Mouse (Mus musculus): ENCODE data around the gene Hspa1a. TPM values are rescaled to one million over a fixed set of nuclear protein-coding genes. Genes with fewer than 3 reads are reported as not detected.
"Not testable (repeated sequence)": the region's sequence is repeated elsewhere in the genome, so short reads cannot be mapped to it uniquely, and the experiment has no call there.

The Hspa1a gene
- total RNA-seq, 2 experiments from 2014 or later: 6.8 to 14.1 TPM

DNA sequence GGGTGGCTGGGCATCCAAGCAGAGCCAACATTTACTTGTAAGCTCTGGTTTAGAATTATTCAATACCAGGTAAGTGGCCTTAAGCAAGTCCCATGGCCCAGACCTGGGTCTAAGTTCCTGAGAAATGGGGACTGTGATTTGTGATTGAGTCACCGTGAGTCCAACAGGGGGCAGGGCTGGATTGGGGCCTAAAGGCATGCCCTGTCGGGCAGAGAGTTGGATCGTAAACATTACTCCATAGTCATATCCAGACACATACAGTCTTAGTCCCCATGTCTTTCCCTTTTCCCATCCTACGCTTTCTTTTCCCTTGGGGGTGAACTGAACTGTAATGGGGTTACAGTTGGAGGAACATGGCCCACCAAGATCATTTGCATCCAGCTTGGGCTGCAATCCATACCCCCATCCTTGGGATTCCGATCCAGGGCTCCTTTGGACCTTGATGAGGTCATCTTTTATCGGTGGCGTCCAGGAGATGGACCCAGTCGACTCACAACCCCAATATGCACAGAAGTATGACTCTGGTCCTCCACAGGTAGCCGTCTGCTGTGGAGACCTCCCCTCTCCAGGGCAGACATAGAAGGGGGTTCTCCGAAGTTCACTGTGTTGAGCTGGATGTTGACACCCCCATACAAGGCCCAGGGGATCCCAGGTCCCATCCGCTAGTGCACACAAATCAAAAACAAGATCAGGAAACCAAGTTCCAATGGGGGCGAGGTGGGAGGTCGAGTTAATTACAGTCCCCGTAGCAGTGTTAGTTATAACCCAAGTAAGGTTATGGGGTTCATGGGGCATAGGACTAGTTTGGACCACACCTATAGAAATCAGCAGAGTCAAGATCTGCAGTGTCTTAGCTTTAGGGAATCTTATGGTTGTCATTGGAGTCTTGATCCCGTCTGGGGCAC, 26.8 kb upstream of the Hspa1a start:
- Histone ChIP-seq H3K27ac (no peak overlapping the region), H3K4me3 (no peak overlapping the region)
- TF ChIP-seq CTCF (IDR thresholded peaks at IDR 0.05): no peak
- DNase-seq: no peak
- intact Hi-C loops (cut with DNase I): no loop called here

DNA sequence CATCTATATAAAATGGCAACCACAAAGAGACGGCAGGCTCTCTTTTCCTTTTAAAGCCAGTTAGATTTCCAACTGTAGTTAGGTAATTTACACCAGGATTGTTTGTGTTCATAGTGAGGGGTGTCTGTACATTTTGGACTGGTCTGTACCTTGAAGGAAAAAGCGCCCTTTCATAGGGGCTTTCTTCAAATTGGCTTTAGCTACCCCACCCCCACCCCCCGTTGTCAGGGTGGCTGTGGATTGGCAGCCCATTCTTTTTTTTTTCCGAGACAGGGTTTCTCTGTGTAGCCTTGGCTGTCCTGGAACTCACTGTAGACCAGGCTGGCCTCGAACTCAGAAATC, 25.2 kb upstream of the Hspa1a start:
- no peak for TF ChIP-seq CTCF (IDR thresholded peaks at IDR 0.05)
- no peak for DNase-seq
- intact Hi-C loops (cut with DNase I): no loop called here
- H3K4me3 ChIP-seq: no peak overlapping the region
- no peak overlapping the region for H3K27ac ChIP-seq

DNA sequence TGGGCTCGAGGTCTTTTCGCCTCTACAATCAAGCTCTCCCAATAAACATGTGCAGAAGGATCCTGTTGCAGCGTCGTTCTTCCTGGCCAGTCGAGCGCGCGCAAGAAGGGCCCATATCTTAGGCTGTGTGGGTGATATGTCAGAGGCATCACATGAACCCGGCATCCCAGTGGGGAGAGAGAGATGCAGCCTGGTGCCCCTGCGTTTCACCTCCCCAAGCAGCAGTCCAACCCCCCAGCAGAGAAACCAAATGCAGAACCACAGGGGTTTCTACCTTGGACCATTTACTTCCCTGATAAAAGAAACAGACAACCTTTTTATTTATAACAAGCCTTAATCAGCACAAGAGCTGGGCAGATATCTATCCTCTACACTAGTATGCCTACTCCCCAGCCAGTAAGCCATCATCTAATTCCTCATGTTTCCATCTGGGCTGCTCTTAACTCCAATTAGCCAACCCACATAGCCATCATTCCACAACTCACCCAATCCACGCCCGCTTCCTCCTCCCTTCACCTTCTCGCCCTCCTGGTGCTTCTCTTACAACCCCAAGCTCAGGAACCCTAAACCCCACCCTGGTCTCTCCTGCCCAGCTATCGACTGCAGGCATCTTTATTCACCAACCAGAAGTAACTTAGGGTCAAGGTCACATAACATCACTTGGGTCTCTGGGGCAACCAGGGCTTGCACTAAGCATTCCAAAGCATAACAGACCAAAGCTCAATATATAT, 24.6 kb upstream of the Hspa1a start:
- no peak for TF ChIP-seq CTCF (IDR thresholded peaks at IDR 0.05)
- intact Hi-C loops (cut with DNase I): no loop called here
- Histone ChIP-seq H3K4me3 (no peak overlapping the region), H3K27ac (no peak overlapping the region)
- DNase-seq: no peak

DNA sequence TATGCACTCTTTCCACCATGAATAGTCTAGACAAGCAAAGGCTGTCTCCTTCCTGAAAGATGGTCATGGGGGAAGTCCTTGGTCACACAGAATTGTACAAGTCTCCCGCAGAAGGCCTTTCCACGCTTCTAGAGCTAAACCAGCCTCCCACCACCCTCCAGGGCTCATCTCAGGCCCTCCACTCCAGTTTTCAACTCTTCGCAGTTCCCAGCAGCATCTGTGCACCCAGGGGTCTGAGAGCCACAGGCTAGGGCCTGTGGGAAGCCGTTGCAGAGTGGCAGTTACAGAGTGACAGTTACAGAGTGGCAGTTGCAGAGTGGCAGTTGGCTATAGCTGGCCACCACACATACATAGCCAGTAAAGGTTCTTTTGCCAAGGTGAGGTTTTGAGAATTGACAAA, 24.0 kb upstream of the Hspa1a start:
- DNase-seq; H3K4me3 ChIP-seq; H3K27ac ChIP-seq; intact Hi-C loops (cut with DNase I): not testable (repeated sequence)

DNA sequence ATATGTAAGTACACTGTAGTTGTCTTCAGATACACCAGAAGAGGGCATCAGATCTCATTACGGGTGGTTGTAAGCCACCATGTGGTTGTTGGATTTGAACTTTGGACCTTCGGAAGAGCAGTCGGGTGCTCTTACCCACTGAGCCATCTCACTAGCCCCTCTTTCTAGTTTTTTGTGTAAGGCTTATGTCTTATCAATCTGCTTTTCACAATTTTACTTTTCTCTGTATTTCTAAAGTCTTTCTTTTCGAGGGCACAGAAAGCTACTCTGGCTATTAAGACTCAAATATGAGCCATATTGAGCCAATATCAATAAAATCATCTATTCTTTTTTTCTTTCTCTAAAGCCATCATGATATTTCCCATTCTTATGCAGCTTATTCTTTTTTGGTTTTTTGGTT, 23.2 kb upstream of the Hspa1a start:
- H3K4me3 ChIP-seq; intact Hi-C loops (cut with DNase I); DNase-seq; H3K27ac ChIP-seq: not testable (repeated sequence)

DNA sequence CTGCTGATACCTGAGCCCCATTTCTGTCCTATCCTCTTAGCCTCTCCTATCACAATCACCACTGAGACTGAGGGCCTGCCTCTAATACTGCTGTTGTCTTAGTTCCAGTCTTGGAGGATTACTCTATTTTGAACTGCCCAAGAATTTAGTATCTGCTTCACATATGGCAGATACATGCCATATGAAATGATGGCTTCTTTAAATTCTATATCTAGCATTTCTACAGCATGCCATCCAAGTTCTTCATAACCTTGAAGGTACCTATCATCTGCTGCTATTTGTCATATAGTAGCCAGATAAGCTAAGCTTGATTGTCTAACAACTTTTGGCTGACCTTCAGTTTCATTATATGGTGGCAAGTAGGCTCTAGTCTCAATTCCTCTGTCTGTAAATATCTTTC, 22.8 kb upstream of the Hspa1a start:
- intact Hi-C loops (cut with DNase I): no loop called here
- Histone ChIP-seq H3K4me3 (no peak overlapping the region), H3K27ac (no peak overlapping the region)
- DNase-seq: no peak
- TF ChIP-seq CTCF (IDR thresholded peaks at IDR 0.05): no peak

DNA sequence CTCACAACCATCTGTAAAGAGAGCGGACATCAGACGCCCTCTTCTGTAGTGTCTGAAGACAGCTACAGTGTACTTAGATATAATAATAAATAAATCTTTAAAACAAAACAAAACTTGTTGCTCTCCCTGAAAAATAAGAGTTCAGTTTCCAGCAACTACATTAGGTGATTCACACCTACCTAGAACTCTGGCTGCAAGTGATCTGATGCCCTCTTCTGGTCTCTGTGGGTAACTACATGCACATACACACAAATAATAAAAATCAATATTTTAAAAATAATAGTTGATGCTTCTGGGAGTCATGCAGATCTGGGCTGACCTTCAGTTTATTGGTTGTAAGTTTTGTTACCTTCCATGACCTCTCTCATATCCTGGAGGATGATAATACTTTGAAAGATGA, 12.3 kb upstream of the Hspa1a start:
- DNase-seq: no peak
- intact Hi-C loops (cut with DNase I): loop anchor here (2.0 to 10.0 kb wide), 2 partner anchors 49 to 129 kb away; partner anchors contain the start of gene Neu1

DNA sequence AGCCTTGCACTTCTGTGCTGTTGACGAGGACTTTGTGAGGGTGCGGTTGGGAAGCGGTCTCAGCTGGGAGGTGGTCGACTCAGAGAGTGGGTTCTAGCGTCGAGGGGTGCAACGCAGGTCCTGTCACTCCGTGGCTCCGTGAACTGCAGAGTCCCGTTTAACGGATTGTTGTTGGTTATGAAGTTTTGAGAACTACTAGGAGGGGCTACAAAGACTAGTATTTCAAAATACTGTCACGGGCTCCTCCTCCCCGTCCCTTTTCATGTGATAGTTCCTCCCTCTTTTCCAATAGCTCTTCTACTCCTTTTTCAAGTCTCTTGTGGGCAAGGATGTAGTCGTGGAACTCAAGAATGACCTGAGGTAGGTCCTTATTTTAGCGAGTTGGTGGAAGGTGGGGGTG, 10.4 kb upstream of the Hspa1a start:
- TF ChIP-seq CTCF (IDR thresholded peaks at IDR 0.05): no peak

More for the DNA sequence above, 12.3 kb upstream of the Hspa1a start:
- peak; percentile 94 for TF ChIP-seq CTCF (IDR thresholded peaks at IDR 0.05)
- no peak overlapping the region for H3K4me3 ChIP-seq
- no peak overlapping the region for H3K27ac ChIP-seq

DNA sequence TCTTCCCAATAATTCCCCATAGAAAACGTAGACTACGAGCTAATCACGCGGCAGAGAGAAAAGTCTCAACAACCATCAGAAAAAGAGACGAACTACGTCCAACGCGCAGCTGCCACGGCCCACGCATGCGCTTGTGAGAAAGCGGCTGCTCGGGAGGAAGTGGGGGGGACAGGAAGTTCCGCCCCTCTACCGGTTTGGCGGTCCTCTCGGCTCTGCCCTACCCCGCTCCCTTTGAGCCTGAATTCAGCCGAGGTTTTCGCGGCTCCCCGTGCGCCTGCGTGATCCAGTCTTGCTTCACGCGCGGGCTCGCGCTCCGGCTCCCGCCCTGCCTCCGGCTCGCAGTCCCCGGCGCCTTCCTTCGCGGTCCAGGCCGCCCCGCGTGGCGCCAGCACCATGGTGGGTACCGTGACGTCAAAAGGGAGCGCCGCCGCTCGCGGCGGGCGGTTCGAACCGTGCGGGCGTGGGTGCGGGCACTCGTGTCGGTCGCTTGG, 9.8 kb upstream of the Hspa1a start, which contains the start of gene Lsm2:
TSS of gene Lsm2 (plus strand) at position 173 of the 491 bp plus-strand sequence.
- Histone ChIP-seq H3K4me3 (peak within 1 kb of the TSS; percentile 95), H3K27ac (peak within 1 kb of the TSS; percentile 100)
- peak; percentile 94 for DNase-seq
- no peak for TF ChIP-seq CTCF (IDR thresholded peaks at IDR 0.05)
- intact Hi-C loops (cut with DNase I): loop anchor here (1.0 to 10.0 kb wide), 2 partner anchors 29 to 47 kb away; partner anchors contain the start of gene Neu1

More for the DNA sequence above, 10.4 kb upstream of the Hspa1a start:
- no peak for DNase-seq
- Histone ChIP-seq H3K4me3 (peak overlapping the region; percentile 95), H3K27ac (peak overlapping the region; percentile 100)
- intact Hi-C loops (cut with DNase I): loop anchor here (10.0 kb wide), 1 partner anchor 48 kb away; the partner anchor contains the start of gene Neu1

DNA sequence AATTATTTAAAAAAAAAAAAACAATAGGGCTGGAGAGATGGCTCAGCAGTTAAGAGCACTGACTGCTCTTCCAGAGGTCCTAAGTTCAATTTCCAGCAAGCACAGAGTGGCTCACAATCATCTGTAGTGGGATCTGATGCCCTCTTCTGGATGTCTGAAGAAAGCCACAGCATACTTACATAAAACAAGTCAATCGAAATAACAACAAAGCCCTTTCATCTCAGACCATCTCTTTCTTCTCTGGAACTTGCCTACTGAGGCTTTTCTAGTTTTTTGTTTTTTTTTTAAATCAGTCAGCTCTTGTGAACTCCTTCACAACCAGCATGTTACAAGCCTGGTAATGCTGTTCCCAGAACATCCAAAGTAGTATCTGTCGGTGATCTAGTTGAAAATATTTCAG, 8.7 kb upstream of the Hspa1a start:
- Histone ChIP-seq H3K27ac (peak overlapping the region; percentile 100), H3K4me3 (peak overlapping the region; percentile 95)
- intact Hi-C loops (cut with DNase I): loop anchor here (1.0 to 10.0 kb wide), 2 partner anchors 28 to 46 kb away; partner anchors contain the start of gene Neu1
- peak; percentile 84 for TF ChIP-seq CTCF (IDR thresholded peaks at IDR 0.05)
- DNase-seq: no peak

DNA sequence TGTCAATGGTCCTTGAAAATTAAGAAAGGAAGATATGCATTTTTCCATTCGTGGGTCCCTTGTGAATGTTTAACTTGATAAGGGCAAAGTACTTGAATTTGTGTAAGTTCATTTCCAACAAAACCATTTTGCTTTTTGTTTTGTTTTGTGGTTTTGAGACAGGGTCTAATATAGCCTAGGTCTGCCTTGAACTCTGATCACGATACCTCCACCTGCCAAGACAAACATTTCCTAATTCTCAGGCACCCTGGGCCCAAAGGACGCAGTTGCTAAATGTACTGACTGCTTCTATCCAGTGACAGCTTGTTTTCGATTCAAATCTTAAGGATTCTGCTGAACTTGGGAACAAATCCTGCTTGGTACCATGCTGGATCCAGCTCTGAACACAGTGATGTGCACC, 7.7 kb upstream of the Hspa1a start:
- no peak for TF ChIP-seq CTCF (IDR thresholded peaks at IDR 0.05)
- no peak for DNase-seq
- Histone ChIP-seq H3K27ac (no peak overlapping the region), H3K4me3 (no peak overlapping the region)
- intact Hi-C loops (cut with DNase I): loop anchor here (10.0 kb wide), 1 partner anchor 45 kb away; the partner anchor contains the start of gene Neu1

DNA sequence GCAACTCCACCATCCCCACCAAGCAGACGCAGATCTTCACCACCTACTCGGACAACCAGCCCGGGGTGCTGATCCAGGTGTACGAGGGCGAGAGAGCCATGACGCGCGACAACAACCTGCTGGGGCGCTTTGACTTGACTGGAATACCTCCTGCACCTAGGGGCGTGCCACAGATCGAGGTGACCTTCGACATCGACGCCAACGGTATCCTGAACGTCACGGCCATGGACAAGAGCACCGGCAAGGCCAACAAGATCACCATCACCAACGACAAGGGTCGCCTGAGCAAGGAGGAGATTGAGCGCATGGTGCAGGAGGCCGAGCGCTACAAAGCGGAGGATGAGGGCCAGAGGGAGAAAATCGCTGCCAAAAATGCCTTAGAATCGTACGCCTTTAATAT, 6.3 kb upstream of the Hspa1a start:
- TF ChIP-seq CTCF (IDR thresholded peaks at IDR 0.05): no peak
- H3K4me3 ChIP-seq: no peak overlapping the region
- H3K27ac ChIP-seq: no peak overlapping the region
- no peak for DNase-seq
- intact Hi-C loops (cut with DNase I): loop anchor here (1.0 kb wide), 1 partner anchor 23 kb away; no protein-coding TSS in a partner anchor

DNA sequence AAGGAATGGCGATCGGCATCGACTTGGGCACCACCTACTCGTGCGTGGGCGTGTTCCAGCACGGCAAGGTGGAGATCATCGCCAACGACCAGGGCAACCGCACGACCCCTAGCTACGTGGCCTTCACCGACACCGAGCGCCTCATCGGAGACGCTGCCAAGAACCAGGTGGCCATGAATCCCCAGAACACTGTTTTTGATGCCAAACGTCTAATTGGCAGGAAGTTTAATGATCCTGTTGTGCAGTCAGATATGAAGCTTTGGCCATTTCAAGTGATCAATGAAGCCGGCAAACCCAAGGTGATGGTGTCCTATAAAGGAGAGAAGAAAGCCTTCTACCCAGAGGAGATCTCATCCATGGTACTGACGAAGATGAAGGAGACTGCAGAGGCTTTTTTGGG, 5.0 kb upstream of the Hspa1a start:
- no peak overlapping the region for H3K27ac ChIP-seq
- intact Hi-C loops (cut with DNase I): no loop called here
- no peak for DNase-seq
- no peak for TF ChIP-seq CTCF (IDR thresholded peaks at IDR 0.05)
- no peak overlapping the region for H3K4me3 ChIP-seq

Measured in gastrocnemius, adult 2 months (tissue).